Mouse (Mus musculus) MEL-GATA-1-ER (cell line): Measurements from ENCODE around the gene Kank4.
"Not testable (repeated sequence)": the region's sequence is repeated elsewhere in the genome, so short reads cannot be mapped to it uniquely, and the experiment has no call there.

Experiments used
- DNase-seq: peaks from one replicate; pipeline ENCODE4 v3.0.0-alpha.2; 2012; ENCODE audit warnings: low read depth; ENCODE audit errors: extremely low read depth

Gene Kank4

GRCm38 (mm10) chr4:98817184-98817911 lies at the start of gene Kank4:
Kank4 (minus strand) TSS chr4:98817537.
- no peak for DNase-seq

- no peak for DNase-seq
Observed at GRCm38 (mm10) chr4:98865386-98866237, 48.3 kb upstream of the Kank4 start.

- no peak for DNase-seq
Observed at GRCm38 (mm10) chr4:98864546-98864945, 47.2 kb upstream of the Kank4 start.

GRCm38 (mm10) chr4:98864094-98864493 lies 46.8 kb upstream of the Kank4 start:
- DNase-seq, result no peak

GRCm38 (mm10) chr4:98863451-98863850 lies 46.1 kb upstream of the Kank4 start:
- no peak for DNase-seq

GRCm38 (mm10) chr4:98858151-98858855 lies 41.0 kb upstream of the Kank4 start:
- no peak for DNase-seq

GRCm38 (mm10) chr4:98857037-98857648 lies 39.8 kb upstream of the Kank4 start:
- no peak for DNase-seq

GRCm38 (mm10) chr4:98853926-98854325 lies 36.6 kb upstream of the Kank4 start:
- DNase-seq, result no peak

- peak; percentile 49 for DNase-seq
Observed at GRCm38 (mm10) chr4:98850485-98850884, 33.1 kb upstream of the Kank4 start.

GRCm38 (mm10) chr4:98847120-98847885 lies 30.0 kb upstream of the Kank4 start:
- no peak for DNase-seq

GRCm38 (mm10) chr4:98846396-98846795 lies 29.1 kb upstream of the Kank4 start:
- DNase-seq, result no peak

GRCm38 (mm10) chr4:98845687-98846125 lies 28.4 kb upstream of the Kank4 start:
- no peak for DNase-seq

GRCm38 (mm10) chr4:98845201-98845600 lies 27.9 kb upstream of the Kank4 start:
- DNase-seq, result no peak

GRCm38 (mm10) chr4:98843906-98844597 lies 26.7 kb upstream of the Kank4 start:
- DNase-seq, result no peak

- DNase-seq, result not testable (repeated sequence)
Observed at GRCm38 (mm10) chr4:98841251-98841650, 23.9 kb upstream of the Kank4 start.

- no peak for DNase-seq
Observed at GRCm38 (mm10) chr4:98840526-98840925, 23.2 kb upstream of the Kank4 start.

GRCm38 (mm10) chr4:98838913-98839312 lies 21.6 kb upstream of the Kank4 start:
- no peak for DNase-seq

- DNase-seq, result no peak
Observed at GRCm38 (mm10) chr4:98837715-98838505, 20.6 kb upstream of the Kank4 start.

- DNase-seq, result no peak
Observed at GRCm38 (mm10) chr4:98836519-98836918, 19.2 kb upstream of the Kank4 start.
